Mouse (Mus musculus) granulocyte monocyte progenitor cell, adult 5-6 weeks (primary cell): ENCODE data around the gene Bcas3. TPM values are rescaled to one million over a fixed set of nuclear protein-coding genes. Genes with fewer than 3 reads are reported as not detected.

Experiments
- ATAC-seq: replicated peaks from 2 replicates; pipeline ENCODE4 v1.8.0; 2016; ENCODE audit warnings: mild to moderate bottlenecking, moderate TSS enrichment, inconsistent platforms; ENCODE audit not compliant: poor library complexity, severe bottlenecking
- total RNA-seq, 2 experiments: library from RNA; stranded (forward) in 1 of 2; stranded (reverse) in 1 of 2; fragments of 200-712, 200-1000 nt in 1 of 2; fragments of >200 nt in 1 of 2; fragmentation: Nextera tagmentation in 1 of 2; gene quantifications; 2 replicates each; pipeline ENCODE4 v1.2.3; 2014 to 2017

Gene Bcas3
- total RNA-seq (2014; fragmentation: Nextera tagmentation) (25.0 and 30.7 TPM in 2 replicates), total RNA-seq (2017) (14.8 and 17.6 TPM in 2 replicates)

DNA sequence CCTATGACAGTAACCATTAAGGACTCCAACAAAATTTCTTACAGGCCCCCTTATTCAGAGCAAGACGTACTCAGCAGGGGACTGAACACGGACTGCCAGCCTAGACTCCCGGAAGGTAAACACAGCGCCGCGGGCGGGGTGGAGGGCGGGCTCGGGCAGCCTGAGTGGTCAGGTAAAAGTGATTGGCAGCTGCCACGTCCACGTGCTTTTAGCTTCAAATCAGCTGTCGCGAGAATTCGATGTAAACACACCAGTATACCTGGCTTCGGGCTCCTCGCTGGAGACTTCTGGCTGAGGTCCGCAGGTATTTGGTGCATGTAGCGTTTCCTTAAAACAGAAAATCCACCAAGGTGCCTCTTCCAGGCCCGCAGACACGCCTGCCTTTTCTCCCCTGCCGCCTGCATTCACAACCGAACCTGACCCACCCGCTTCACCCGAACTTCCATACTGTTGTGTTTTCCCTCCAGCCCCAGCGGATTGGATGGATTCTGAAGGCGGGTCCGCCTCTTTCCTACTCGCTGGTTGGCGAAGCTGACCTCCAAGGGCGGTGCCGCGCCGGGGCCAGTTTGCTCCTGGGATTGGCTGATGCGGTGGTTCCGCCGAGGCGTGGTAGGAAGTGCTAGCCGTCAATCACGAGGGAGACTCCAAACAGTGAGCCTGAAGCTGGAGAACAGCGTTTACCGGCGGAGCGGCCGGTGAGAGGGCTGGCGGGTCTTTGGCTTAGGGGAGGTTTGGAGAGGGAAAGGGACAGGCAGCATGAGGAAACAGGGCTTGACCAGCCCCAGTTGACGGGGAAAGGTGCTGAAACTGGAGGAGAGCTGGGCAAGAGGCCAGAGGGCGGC is at the start of gene Bcas3:
TSS of gene Bcas3 (plus strand) at position 629 of the 842 bp plus-strand sequence.
- peak; percentile 97 for ATAC-seq

DNA sequence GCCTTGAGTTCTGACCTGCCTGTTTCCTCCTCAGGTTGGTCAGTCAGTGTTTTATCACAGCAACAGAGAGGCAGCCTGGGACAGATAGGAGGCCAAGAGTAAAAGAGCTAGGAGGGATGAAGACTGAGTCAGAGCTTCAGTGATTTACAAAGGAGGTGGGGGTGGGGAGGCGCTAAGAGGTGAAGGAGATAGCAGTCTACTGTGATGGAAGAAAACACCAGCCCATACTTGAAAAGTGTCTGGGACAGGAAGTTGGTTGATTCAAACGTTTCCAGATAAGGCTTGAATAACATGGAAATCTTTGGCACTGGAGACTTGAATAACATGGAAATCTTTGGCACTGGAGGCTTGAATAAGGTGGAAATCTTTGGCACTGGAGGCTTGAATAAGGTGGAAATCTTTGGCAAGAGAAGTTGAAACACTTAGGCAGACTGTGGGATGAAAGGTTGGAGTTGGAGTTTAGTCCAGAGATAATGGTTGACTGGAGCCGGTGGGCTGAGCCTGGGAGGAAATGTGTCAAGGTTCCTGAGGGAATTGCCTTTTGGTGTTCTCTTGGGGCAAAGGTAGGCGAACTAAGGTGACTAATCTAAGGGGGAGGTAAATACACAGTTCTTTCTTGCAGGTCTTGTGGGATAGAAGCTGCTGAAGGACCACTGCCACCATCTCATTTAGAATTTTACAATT is 46.2 kb upstream of the Bcas3 start:
- no peak for ATAC-seq

DNA sequence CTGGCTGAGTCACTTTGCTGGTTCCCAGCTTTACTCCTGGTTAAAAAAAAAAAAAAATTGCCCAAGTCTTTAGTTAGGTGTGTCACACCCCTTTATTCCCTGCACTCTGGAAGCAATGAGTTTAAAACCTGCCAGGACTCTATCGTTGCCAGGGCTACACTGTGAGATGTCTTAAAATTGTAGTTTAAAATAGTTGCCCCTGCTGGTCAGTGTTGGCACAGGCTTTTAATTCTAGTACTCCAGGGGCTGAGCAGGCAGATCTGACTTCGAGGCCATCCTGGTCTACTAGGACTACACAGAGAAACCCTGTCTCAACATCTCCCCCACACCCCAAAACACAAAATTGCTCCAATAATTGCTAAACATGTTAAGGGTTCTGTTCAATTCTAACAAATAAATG is 44.2 kb upstream of the Bcas3 start:
- no peak for ATAC-seq

DNA sequence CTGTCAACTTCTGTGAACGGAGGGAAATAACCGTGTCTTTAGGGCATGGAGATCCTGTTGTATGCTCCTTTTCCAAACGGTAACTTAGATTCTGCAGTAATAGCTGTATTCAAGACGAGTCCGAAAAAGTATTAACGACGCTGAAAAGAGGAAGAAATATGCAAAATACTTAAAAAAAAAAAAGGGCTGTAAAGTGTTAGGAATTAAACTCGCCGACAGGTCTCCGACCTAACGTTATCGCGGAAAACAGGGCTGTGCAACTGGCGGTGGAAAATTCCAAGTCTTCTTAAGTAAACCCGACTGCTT is 42.6 kb upstream of the Bcas3 start:
- no peak for ATAC-seq

DNA sequence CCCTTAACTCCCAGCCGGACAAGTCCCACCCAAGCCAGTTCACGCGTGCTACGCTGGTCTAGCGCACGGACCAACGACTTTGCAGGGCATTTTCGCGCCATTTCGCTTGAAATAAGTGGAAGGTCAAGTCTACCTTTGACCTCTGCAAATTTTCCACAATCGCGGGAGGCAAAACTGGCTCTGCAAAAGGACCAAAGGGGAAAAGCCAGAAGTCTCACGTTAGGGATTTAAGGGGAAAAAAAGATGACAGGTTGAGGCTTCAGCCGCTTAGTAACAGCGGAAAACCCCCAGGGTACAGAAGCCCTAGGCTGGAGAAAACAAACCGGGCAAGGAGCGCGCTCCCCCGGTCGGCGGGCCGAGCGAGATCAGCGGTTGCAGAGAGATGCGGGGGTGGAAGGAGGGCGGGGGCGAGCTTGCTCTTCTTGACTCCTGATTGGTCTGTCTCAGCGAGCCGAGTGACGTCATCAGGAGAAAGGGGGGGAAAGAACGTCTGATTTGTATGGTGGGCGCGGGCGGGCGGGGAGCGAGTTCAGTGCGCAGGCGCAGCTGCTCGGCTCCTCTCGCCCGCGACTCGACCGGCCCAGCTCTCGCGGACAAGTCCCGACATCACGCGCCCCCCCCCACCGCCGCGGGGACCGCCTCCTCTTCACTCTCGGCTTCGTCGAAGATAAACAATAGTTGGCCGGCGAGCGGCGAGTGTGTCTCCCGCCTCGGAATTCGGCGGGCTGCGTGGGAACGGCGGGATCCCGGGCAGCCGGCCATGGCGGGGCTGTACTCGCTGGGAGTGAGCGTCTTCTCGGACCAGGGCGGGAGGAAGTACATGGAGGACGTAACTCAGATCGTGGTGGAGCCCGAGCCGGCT is 42.0 kb upstream of the Bcas3 start, which contains the start of gene Ppm1d:
TSS of gene Ppm1d (plus strand) at position 532 of the 862 bp plus-strand sequence.
- ATAC-seq, result peak; percentile 89

DNA sequence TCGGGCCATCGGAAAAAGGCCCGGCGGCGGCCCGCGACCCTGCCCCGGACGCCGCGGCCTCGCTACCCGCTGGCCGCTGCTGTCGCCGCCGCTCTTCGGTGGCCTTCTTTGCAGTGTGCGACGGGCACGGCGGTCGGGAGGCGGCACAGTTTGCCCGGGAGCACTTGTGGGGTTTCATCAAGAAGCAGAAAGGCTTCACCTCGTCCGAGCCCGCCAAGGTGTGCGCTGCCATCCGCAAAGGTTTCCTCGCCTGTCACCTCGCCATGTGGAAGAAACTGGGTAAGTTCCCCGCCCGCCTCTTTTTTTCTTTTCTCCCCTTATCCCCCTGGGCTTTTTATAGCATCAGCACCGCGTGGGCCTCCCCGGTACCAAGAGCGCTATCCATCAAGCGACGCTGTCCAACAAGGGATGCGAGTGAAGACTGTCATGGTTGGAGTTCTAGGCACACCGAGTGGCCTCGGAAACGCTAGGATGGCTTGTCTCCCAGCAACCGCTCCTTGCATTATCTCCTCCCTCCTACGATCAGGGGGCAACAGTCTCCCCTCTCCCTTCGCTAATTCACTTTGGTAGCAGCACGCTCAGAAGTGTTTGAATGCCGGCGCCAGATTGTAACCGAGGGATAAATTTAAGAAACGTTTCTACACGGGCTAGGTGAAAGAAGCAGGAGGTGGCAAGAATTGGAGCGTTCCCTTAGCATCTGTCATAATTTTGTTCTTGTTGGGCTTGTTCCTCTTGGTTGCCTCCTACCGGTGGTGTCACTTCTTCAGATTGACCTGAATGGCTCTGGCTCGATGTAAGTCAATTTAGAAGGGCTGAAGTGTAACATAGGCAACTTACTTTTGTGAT is 41.1 kb upstream of the Bcas3 start:
- peak; percentile 34; the same call in 1 of the 2 replicates for ATAC-seq

DNA sequence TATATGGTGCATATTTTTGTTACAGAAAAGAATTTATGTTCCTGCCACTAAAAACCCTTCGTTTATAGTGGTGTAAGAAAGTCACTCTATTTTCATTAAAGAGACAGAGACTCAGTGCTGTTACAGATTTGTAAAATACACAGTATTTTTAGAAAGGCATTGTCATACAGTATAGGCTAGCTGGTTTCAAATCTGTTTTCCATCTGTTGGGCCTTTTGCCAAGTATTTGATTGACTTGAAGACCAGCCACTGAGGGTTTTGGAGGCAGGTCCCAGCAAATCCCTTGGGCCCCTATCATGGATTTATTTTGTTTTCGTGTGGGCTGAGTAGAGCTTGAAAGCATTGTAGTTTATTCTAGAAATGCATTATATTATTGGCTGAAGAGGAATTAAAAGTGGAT is 40.1 kb upstream of the Bcas3 start:
- ATAC-seq, result no peak

DNA sequence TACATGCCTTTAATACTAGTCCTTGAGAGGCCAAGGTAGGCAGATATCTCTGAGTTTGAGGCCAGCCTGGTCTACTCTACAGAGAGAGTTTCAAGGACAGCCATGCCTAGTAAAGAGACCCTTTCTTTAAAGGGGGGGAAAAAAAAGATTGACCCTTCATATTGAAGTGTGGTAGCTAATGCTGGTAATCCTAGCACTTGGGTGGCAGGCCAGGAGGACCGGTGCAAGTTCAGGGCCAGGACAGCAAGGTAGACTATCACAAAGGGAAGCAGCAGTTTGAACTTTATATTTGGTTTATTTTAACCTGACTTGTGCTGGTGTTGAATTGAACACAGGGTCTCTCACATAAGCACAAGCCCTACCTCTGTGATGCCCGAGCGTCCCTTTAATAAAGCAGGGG is 39.6 kb upstream of the Bcas3 start:
- ATAC-seq, result no peak

DNA sequence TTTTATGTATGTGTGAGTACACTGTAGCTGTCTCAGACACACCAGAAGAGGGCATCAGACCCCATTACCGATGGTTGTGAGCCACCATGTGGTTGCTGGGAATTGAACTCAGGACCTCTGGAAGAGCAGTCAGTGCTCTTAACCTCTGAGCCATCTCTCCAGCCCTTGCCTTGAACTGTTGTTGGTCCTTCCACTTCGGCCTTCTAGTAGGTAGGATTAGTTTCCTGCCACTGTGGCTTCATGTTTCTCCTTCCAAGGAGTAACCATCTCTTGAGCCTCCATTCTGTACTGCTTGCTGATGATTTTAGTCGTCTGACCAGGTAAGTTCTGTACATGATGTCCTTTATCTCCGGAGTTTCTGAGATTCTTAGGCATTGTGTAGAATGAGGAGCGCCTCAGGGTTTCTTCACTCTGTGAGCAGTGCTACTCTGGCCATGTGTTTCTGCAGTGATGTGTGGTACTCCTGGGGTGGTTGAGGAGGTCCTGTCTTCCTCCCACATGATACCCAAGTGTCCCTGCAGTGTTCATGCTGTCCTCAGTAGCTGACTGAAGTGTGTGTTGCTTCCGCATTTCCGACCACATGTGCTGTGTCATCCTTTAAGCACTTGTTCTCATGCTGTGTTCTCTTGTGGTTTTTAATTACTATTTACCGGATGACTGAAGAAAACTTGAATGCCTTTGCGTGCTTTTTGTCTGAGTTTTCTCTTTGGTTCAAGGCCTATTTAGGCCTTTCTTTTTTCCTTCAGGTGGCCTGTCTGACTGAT is 29.2 kb upstream of the Bcas3 start:
- peak; percentile 100 for ATAC-seq

DNA sequence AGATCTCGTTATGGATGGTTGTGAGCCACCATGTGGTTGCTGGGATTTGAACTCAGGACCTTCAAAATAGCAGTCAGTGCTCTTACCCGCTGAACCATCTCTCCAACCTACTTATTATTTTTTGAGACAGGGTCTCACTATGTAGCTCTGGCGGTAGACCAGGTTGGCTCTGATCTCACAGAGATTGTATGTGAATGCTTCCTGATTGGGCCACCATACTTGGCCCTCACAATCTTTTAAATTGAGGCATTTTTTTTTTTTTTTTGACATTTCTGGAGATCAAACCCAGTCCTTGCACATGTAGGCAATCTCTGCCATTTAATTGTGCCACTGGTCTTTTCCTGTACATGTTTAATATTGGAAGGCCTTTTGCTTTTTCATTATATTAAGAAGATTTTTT is 24.2 kb upstream of the Bcas3 start:
- no peak for ATAC-seq

DNA sequence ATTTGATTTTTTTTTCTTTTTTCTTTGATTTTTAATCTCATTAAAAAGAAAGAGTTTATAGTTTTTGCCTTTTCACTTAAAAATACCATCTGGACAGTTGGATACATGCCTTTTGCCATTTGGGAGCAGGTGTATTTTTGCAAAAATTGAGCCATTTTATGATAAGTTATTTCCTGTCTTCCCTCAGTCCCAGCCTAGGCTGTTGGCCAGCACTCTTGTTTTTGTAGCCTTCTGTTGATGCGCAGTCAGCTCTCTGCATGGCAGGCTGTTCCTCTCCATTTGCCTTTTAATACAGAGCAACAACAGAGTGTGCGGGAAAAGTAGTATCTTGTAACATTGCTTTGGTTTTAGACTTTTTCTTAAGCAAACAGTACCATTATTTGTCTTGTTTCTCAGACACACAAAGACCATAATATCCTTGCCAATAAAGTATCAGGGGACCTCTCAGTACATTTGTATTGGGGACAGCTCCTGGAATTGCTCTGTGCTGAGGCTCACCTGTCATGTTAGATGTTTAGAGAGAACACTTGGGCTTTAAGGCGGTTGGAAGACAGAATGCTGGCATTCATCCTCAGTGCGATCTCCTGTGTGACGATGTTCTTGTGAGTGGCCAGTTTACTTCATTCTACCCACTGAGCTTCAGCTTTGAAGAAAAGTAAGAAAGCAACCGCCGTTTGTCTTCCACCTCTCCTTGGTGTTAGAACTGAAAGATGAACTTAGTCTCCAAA is 23.6 kb upstream of the Bcas3 start:
- no peak for ATAC-seq

DNA sequence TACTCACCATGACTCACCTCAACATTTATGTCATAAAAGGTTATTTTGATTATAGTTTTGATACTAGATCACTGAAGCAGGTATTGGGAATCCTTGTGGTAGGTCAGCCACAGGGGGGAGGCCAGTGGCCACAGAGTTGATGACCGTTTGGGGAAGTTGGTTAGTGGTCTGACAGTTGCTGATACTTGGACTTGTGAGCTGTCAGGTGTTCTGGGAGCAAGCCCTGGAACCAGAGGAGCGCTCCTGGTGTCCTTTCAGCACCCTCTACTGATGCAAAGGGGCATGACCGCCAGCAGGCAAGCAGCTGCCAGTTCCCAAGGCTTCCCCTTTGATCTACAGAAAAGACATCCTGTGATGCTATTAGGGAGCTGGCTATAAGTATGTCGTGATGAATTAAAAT is 18.2 kb upstream of the Bcas3 start:
- ATAC-seq, result peak; percentile 35

DNA sequence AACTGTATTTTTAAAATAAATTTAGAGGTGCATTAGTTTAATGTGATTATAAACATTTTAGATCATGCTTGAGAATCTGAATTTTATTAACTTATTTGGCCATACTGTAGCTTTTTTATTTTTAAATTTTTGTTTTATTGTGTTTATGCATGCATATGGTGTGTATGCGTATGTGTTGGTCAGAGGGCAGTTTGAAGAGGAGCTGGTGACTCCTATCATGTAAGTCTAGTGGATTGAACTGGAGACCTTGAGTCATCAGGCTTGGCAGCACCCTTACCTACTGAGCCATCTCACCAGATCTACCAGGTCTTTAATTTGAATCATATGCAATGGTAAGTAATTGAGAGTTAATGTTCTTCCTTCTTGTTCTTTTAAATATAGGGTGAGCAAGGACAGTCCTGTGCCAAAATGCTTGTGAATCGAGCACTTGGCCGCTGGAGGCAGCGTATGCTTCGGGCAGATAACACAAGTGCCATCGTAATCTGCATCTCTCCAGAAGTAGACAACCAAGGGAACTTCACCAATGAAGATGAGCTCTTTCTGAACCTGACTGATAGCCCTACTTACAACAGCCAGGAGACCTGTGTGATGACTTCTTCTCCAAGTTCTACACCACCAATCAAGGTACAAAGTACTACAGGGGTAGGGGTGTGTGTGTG is 13.7 kb upstream of the Bcas3 start:
- ATAC-seq, result no peak

DNA sequence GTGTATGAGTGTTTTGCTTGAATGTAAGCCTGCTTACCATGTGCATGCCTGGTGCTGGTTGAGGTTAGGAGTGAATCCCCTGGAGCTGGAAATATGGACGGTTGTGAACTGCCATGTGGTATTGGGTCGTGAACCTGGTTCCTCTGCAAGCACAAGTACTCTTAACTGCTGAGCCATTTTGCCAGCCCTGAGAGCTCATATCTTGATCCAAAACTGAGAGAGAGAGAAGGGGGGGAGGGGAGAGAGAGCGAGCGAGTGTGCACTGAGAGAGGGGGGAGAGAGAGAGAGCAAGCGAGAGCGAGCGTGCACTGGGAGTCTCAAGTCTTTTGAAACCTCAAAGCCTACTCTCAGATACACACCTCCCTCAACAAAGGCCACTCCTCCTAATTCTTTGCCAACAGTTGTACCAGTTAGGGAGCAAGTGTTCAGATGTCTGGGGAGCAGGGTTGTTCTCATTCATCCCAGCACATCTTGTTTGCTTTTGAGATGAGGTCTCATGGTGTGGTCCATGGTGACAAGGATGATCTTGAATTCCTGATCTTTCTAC is 12.8 kb upstream of the Bcas3 start:
- ATAC-seq, result no peak

DNA sequence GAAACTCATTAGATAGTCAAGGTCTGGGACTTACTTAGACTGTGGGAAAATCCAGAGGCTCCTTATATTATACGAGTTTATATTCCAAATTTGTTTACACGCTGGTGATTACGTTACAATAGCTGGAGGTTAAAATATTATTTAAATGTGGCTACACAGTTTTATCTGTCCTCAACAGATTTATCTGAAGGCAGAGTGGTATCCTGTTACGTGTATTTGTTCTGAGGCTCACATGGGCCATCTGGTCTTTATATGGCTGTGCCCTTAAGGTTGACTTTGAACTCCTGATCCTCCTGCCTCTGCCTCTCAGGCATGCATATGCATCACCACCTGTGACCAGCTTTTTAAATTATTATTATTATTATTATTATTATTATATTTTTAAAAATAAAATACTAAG is 852 bp downstream of the Bcas3 start:
- ATAC-seq, result no peak

DNA sequence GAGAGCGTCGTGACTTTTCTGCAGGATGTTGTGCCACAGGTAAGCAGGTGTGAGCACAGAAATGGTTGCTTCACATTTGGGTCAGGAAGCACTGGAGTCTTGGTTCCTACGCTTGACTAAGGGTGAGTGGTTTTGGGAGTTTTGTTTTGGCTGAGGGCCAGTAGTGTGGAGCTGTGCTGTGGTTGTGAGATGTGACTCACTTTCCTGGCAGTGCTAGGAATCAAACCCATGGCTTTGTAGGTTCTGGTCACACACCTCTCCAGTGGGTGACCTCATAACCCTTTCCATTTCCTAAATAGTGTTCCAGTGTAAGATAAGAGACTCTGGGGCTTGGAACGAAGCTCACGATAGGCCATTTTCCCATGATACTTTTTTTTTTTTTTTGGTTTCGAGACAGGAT is 6.7 kb downstream of the Bcas3 start:
- ATAC-seq, result no peak

DNA sequence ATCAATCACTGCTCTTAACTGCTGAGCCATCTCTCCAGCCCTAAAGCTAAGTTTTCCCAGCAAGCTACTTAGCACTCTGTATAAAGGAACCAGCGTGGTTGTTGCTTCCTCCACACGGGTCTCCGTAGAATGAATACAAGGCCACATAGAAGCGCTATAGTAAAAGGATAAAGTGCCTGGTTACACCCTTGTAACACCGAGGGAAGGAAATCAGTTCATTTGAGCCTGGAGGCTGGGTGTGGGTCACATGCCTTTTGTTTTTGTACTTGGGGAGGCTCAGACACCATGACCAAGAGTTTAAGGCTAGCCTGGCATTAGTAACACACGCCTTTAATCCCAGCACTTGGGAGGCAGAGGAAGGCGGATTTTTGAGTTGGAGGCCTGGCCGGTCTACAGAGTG is 8.7 kb downstream of the Bcas3 start:
- ATAC-seq, result no peak

DNA sequence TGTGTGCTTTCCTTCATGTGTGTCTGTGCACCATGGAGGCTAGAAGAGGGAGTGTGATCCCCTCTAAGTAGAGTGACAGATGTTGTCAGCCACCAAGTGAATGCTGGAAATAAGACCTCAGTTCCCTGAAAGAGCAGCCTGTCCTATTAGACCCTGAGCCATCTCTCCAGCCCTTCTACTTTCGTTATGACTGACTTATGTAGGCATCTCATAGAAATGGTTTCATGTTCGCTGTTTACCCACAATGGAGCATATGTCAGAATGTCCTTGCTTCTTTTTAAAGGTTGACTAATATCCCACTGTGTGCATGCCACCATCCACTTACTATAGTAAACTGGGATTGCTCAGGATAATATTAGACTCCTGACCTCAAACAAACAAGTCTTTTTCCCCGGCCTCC is 13.2 kb downstream of the Bcas3 start:
- no peak for ATAC-seq
